Comparison of ENCODE assay signal across 10 mouse cellular contexts in genomic region chr11:4174586-4174985, GRCm38 (mm10). TPM values are rescaled to one million over a fixed set of nuclear protein-coding genes. Genes with fewer than 3 reads are reported as not detected.
DNase-seq lines count a peak whose midpoint lies in the region; ATAC-seq and TF ChIP-seq lines count a peak whose summit lies in the region.
"Had no signal": no experiment of that assay in that cellular context is flagged by ENCODE, and none has a peak within 500 bp of the region (broad histone marks: within the 10 kb centered on the region; RNA-seq: fewer than 3 reads in every experiment).

No protein-coding gene starts in this region.

- H3K4me3 ChIP-seq in midbrain, embryonic 15.5 days: no peak overlapping the region
- H3K4me3 ChIP-seq in midbrain, embryonic 14.5 days (replicated peaks; ENCODE audit: low read depth, low read length): no peak overlapping the region
- no peak overlapping the region for H3K4me3 ChIP-seq in liver, postnatal 0 days (ENCODE audit: low read depth, low read length)
- H3K4me3 ChIP-seq: heart, embryonic 13.5 days had no signal

- no peak for TF ChIP-seq CTCF in liver, postnatal 0 days (IDR thresholded peaks at IDR 0.05; ENCODE audit: low read depth)

- 78% methylated on average over 5 of the region's 5 CpGs for WGBS in midbrain, embryonic 15.5 days
- 77% methylated on average over 5 of the region's 5 CpGs for WGBS in midbrain, embryonic 14.5 days
- 89% methylated on average over 5 of the region's 5 CpGs for WGBS in liver, postnatal 0 days (ENCODE audit: insufficient replicate concordance)

- no peak overlapping the region for H3K9ac ChIP-seq in midbrain, embryonic 15.5 days
- H3K9ac ChIP-seq in midbrain, embryonic 14.5 days (replicated peaks; ENCODE audit: low read length): no peak overlapping the region
- no peak overlapping the region for H3K9ac ChIP-seq in liver, postnatal 0 days (replicated peaks)
- H3K9ac ChIP-seq: heart, embryonic 13.5 days; lung, embryonic 14.5 days had no signal

- no peaks in the 10 kb centered on the region for H3K9me3 ChIP-seq in midbrain, embryonic 15.5 days
- no peaks in the 10 kb centered on the region for H3K9me3 ChIP-seq in midbrain, embryonic 14.5 days (ENCODE audit: control insufficient read depth, low read length)
- no peaks in the 10 kb centered on the region for H3K9me3 ChIP-seq in liver, postnatal 0 days (ENCODE audit: low read length)
- H3K9me3 ChIP-seq: heart, embryonic 13.5 days had no signal

- no peak overlapping the region for H3K27ac ChIP-seq in midbrain, embryonic 15.5 days
- H3K27ac ChIP-seq in midbrain, embryonic 14.5 days (replicated peaks; ENCODE audit: low read depth, low read length): no peak overlapping the region
- no peak overlapping the region for H3K27ac ChIP-seq in liver, postnatal 0 days (ENCODE audit: low read depth)
- H3K27ac ChIP-seq: heart, embryonic 13.5 days had no signal

- no peak for TF ChIP-seq EP300 in liver, postnatal 0 days (IDR thresholded peaks at IDR 0.05; ENCODE audit: low read depth)

- no peaks in the 10 kb centered on the region for H3K4me1 ChIP-seq in midbrain, embryonic 15.5 days
- H3K4me1 ChIP-seq in midbrain, embryonic 14.5 days (ENCODE audit: control insufficient read depth, insufficient read depth, low read length): no peaks in the 10 kb centered on the region
- H3K4me1 ChIP-seq in liver, postnatal 0 days (ENCODE audit: insufficient read depth): no peaks in the 10 kb centered on the region

- no peaks in the 10 kb centered on the region for H3K27me3 ChIP-seq in midbrain, embryonic 15.5 days (replicated peaks)
- H3K27me3 ChIP-seq in midbrain, embryonic 14.5 days (ENCODE audit: control insufficient read depth, insufficient read depth, low read length): no peaks in the 10 kb centered on the region
- H3K27me3 ChIP-seq in liver, postnatal 0 days (ENCODE audit: insufficient read depth, low read length): no peaks in the 10 kb centered on the region
- H3K27me3 ChIP-seq: heart, embryonic 13.5 days had no signal

- no peak overlapping the region for H3K4me2 ChIP-seq in midbrain, embryonic 15.5 days
- no peak overlapping the region for H3K4me2 ChIP-seq in midbrain, embryonic 14.5 days (ENCODE audit: low read length)
- H3K4me2 ChIP-seq in liver, postnatal 0 days (ENCODE audit: low read depth, low read length): no peak overlapping the region
- H3K4me2 ChIP-seq: heart, embryonic 13.5 days; lung, embryonic 14.5 days had no signal

- 0 out of 2 replicates have a peak, but pooled peaks have one; percentile 37 for ATAC-seq in midbrain, embryonic 15.5 days (replicated peaks)
- ATAC-seq in midbrain, embryonic 14.5 days (ENCODE audit: low FRiP score, low TSS enrichment): no peak
- no peak for ATAC-seq in liver, postnatal 0 days

- H3K36me3 ChIP-seq in midbrain, embryonic 15.5 days (replicated peaks): peaks cover 96% of the 10 kb centered on the region
- peaks cover 99% of the 10 kb centered on the region for H3K36me3 ChIP-seq in midbrain, embryonic 14.5 days (ENCODE audit: control insufficient read depth, insufficient read depth, low read length)
- peaks cover 98% of the 10 kb centered on the region for H3K36me3 ChIP-seq in liver, postnatal 0 days (replicated peaks; ENCODE audit: insufficient read depth, low read length)

- peak; percentile 21 to 63 for DNase-seq in adrenal gland, adult (ENCODE audit: inconsistent age in 2 of 2, low spot score in 1 of 2)
- DNase-seq in adrenal gland, adult 18-20 months (ENCODE audit: low spot score in 2 of 2): no peak
- DNase-seq in midbrain, embryonic 14.5 days: no peak
- DNase-seq in layer of hippocampus, adult 9-11 months: peak; percentile 72
- peak; percentile 92 for DNase-seq in skeletal muscle tissue, adult 2 months (ENCODE audit: low read depth, low spot score)
- no peak for DNase-seq in liver, postnatal 0 days
- DNase-seq in thymus, postnatal 25 days: no peak
- DNase-seq: lung, embryonic 14.5 days had no signal

RNA-seq across cellular contexts. Expression of gene Tbc1d10a, which starts 12.0 kb away (rescaled TPM):
- 10 to 100 TPM; 14.8 to 23.3 TPM for total RNA-seq in adrenal gland, adult 18-20 months (2021)
- 35.0 and 38.6 TPM in 2 replicates for polyA plus RNA-seq in midbrain, embryonic 15.5 days (2015; fragmentation: Nextera tagmentation; extraction: Ambion mirVana)
- polyA plus RNA-seq in midbrain, embryonic 14.5 days (2014; fragmentation: Nextera tagmentation; extraction: Ambion mirVana): 21.5 and 23.8 TPM in 2 replicates
- polyA plus RNA-seq in liver, postnatal 0 days (2015; fragmentation: Nextera tagmentation; extraction: Ambion mirVana): 5.6 and 7.0 TPM in 2 replicates

RNA-seq across cellular contexts. Expression of gene Sf3a1, which starts 14.4 kb away (rescaled TPM):
- 10 to 100 TPM; 50.3 to 59.9 TPM for total RNA-seq in adrenal gland, adult 18-20 months (2021)
- 53.7 and 57.5 TPM in 2 replicates for polyA plus RNA-seq in midbrain, embryonic 15.5 days (2015; fragmentation: Nextera tagmentation; extraction: Ambion mirVana)
- 47.6 and 64.3 TPM in 2 replicates for polyA plus RNA-seq in midbrain, embryonic 14.5 days (2014; fragmentation: Nextera tagmentation; extraction: Ambion mirVana)
- 8.5 and 8.8 TPM in 2 replicates for polyA plus RNA-seq in liver, postnatal 0 days (2015; fragmentation: Nextera tagmentation; extraction: Ambion mirVana)

RNA-seq across cellular contexts. Expression of gene Ccdc157, which starts 14.5 kb away (rescaled TPM):
- 10 to 100 TPM; 10.8 to 12.5 TPM for total RNA-seq in adrenal gland, adult 18-20 months (2021)
- polyA plus RNA-seq in midbrain, embryonic 15.5 days (2015; fragmentation: Nextera tagmentation; extraction: Ambion mirVana): 9.0 and 10.3 TPM in 2 replicates
- polyA plus RNA-seq in midbrain, embryonic 14.5 days (2014; fragmentation: Nextera tagmentation; extraction: Ambion mirVana): 4.8 and 7.1 TPM in 2 replicates
- 0.36 and 0.52 TPM in 2 replicates for polyA plus RNA-seq in liver, postnatal 0 days (2015; fragmentation: Nextera tagmentation; extraction: Ambion mirVana)

RNA-seq across cellular contexts. Expression of gene Rnf215, which starts 39.6 kb away (rescaled TPM):
- total RNA-seq in adrenal gland, adult 18-20 months (2021): 10 to 100 TPM; 22.7 to 23.7 TPM
- 55.3 and 55.4 TPM in 2 replicates for polyA plus RNA-seq in midbrain, embryonic 15.5 days (2015; fragmentation: Nextera tagmentation; extraction: Ambion mirVana)
- polyA plus RNA-seq in midbrain, embryonic 14.5 days (2014; fragmentation: Nextera tagmentation; extraction: Ambion mirVana): 52.7 and 52.9 TPM in 2 replicates
- 6.4 and 6.8 TPM in 2 replicates for polyA plus RNA-seq in liver, postnatal 0 days (2015; fragmentation: Nextera tagmentation; extraction: Ambion mirVana)

RNA-seq across cellular contexts. Expression of gene Castor1, which starts 43.4 kb away (rescaled TPM):
- total RNA-seq in adrenal gland, adult 18-20 months (2021): 1 to 10 TPM; 3.0 to 5.1 TPM
- 2.6 and 3.6 TPM in 2 replicates for polyA plus RNA-seq in midbrain, embryonic 15.5 days (2015; fragmentation: Nextera tagmentation; extraction: Ambion mirVana)
- 1.6 and 2.1 TPM in 2 replicates for polyA plus RNA-seq in midbrain, embryonic 14.5 days (2014; fragmentation: Nextera tagmentation; extraction: Ambion mirVana)
- polyA plus RNA-seq in liver, postnatal 0 days (2015; fragmentation: Nextera tagmentation; extraction: Ambion mirVana): 1.8 and 2.0 TPM in 2 replicates

Comparison
In these comparisons a context has a peak if more than half of its experiments do, and no peak if none do; other contexts are left out.
1. DNase-seq: peak in adrenal gland, adult (2 of 2), layer of hippocampus, adult 9-11 months (single experiment) and skeletal muscle tissue, adult 2 months (single experiment); none in adrenal gland, adult 18-20 months (0 of 2), midbrain, embryonic 14.5 days (single experiment), liver, postnatal 0 days (single experiment) and thymus, postnatal 25 days (single experiment).